Mouse (Mus musculus): ENCODE results near the gene Fsd1l. TPM values are rescaled to one million over a fixed set of nuclear protein-coding genes. Genes with fewer than 3 reads are reported as not detected.

Fsd1l gene
- total and polyA plus RNA-seq, 3 experiments, result not detected

DNA sequence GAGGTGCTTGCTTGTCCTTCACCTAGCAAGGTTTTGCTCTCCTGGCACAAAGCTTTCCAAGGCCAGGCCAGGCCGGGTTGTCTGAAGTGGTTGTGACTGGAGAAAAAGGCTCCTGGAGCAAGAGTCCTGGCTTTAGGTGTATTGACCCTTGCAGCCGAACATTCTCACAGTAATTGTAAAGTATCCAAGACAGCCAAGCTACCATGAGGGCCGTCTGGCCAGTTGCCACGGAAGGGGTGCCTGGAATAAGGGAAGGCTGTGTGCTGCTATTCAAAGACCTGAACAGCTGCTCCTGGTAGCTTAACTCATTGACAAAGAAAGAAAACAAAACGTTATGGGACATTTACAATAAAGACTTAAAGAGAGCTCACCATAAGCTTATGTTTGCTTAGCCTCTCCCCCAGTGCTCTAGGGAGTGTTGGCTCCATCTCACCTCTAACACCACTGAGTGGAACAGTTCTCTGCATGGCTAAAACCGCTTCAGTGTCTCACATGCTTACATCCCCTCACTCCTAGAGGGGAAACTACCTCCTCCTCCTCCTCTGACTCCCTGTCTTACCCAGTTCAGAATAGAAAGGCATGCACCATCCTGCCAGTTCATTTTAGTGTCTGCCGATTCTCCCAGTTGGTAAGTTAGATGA lies 6.1 kb downstream of the Fsd1l start:
- H3K36me3 ChIP-seq (ENCODE audit: control insufficient read depth in 1 of 2, insufficient read depth in 2 of 2, low read length in 2 of 2), result no peaks in the 10 kb centered on the region; a peak in 1 of 4 replicates
- TF ChIP-seq MXI1 (IDR thresholded peaks at IDR 0.05; ENCODE audit: low read depth, low read length) (no peak), MYB (IDR thresholded peaks at IDR 0.05; ENCODE audit: low read depth, low read length) (no peak), JUND (IDR thresholded peaks at IDR 0.05; ENCODE audit: low read depth, low read length) (no peak)
- H3K79me2 ChIP-seq (ENCODE audit: control insufficient read depth, insufficient read depth, low read length, poor library complexity), result no peaks in the 10 kb centered on the region
- H3K9ac ChIP-seq (ENCODE audit: control insufficient read depth, low read depth, low read length, poor library complexity, severe bottlenecking), result no peak overlapping the region
- H3K4me3 ChIP-seq (ENCODE audit: control insufficient read depth in 1 of 2, insufficient read depth in 1 of 2, low read depth in 2 of 2, low read length in 2 of 2), result no peak overlapping the region
- H3K27me3 ChIP-seq (ENCODE audit: control insufficient read depth in 1 of 2, insufficient read depth in 2 of 2, low read length in 2 of 2), result peaks cover 0 to 3% of the 10 kb centered on the region in 2 experiments; a peak in 2 of 4 replicates
- no peak for DNase-seq (ENCODE audit: low read depth, low spot score)
- no peak overlapping the region for H3K27ac ChIP-seq (ENCODE audit: control insufficient read depth, low read depth, low read length)
- H3K9me3 ChIP-seq (replicated peaks; ENCODE audit: insufficient read depth, low read length), result no peaks in the 10 kb centered on the region
- H3K4me1 ChIP-seq (ENCODE audit: control insufficient read depth in 1 of 2, insufficient read depth in 2 of 2, low read length in 2 of 2), result no peaks in the 10 kb centered on the region

DNA sequence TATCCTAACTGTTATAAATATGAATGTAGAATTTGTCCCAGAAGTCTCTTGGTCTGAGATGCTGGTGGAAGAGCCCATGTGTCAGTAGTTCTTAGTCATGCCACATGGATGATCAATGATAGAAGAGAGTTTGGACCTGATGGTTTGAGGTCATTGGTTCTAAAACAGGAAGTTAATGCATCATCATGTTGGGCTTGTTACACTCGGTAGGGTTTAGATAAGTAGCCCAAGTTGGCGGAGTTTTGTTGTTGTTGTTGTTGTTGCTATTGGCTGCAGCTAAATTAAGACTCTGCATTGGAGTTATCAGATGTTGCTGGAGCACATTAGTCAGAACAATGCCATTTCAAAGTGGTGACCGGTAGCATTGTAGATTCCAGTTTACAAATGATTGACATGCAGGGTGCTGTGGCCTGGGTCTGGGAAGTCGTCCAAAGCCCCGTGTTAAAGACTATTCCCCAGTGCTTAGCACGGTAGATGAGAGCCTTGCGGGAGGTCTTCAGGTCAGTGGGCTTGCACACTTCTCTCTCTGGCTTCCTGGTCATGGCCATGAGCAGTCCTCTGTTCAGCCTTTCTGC lies 7.4 kb downstream of the Fsd1l start:
- H3K36me3 ChIP-seq (ENCODE audit: control insufficient read depth in 1 of 2, insufficient read depth in 2 of 2, low read length in 2 of 2), result no peaks in the 10 kb centered on the region; a peak in 1 of 4 replicates

DNA sequence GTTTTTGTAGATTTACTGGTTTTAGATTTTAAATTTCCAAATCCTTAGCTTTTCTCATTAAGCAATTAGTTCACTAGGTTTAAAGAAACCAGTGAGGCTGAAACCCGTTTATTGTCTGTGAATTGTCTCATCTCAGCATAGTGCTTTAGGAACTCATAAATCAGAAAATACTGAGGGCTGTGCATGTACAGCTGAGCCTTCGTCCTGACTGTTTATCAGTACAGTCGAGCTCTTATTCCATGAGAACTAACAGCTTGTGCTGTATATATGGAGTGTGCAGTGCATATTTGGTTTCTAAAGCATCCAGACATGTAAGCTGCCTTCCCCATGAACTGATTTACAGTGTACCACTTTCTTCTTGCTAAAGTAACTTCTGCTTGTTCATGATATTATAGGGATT lies 26.8 kb downstream of the Fsd1l start:
- Histone ChIP-seq H3K27ac (ENCODE audit: control insufficient read depth, low read depth, low read length) (no peak overlapping the region), H3K79me2 (ENCODE audit: control insufficient read depth, insufficient read depth, low read length, poor library complexity) (no peaks in the 10 kb centered on the region), H3K36me3 (ENCODE audit: control insufficient read depth in 1 of 2, insufficient read depth in 2 of 2, low read length in 2 of 2) (no peaks in the 10 kb centered on the region), H3K4me1 (ENCODE audit: control insufficient read depth in 1 of 2, insufficient read depth in 2 of 2, low read length in 2 of 2) (no peaks in the 10 kb centered on the region), H3K9ac (ENCODE audit: control insufficient read depth, low read depth, low read length, poor library complexity, severe bottlenecking) (no peak overlapping the region), H3K27me3 (ENCODE audit: control insufficient read depth in 1 of 2, insufficient read depth in 2 of 2, low read length in 2 of 2) (peaks cover 7 to 13% of the 10 kb centered on the region in 2 experiments), H3K4me3 (ENCODE audit: control insufficient read depth in 1 of 2, insufficient read depth in 1 of 2, low read depth in 2 of 2, low read length in 2 of 2) (no peak overlapping the region), H3K9me3 (replicated peaks; ENCODE audit: insufficient read depth, low read length) (no peaks in the 10 kb centered on the region)
- no peak for DNase-seq (ENCODE audit: low read depth, low spot score)
- TF ChIP-seq ZNF384 (IDR thresholded peaks at IDR 0.05; ENCODE audit: low read depth, low read length) (no peak), UBTF (IDR thresholded peaks at IDR 0.05; ENCODE audit: borderline replicate concordance, insufficient read depth, low read depth, low read length) (no peak)

More for the DNA sequence above, 7.4 kb downstream of the Fsd1l start:
- TF ChIP-seq CHD1 (IDR thresholded peaks at IDR 0.05; ENCODE audit: low read depth, low read length) (no peak), POLR2AphosphoS2 (IDR thresholded peaks at IDR 0.05; ENCODE audit: low read length) (no peak), RCOR1 (IDR thresholded peaks at IDR 0.05; ENCODE audit: low read depth, low read length) (no peak), ZKSCAN1 (IDR thresholded peaks at IDR 0.05; ENCODE audit: low read depth, low read length) (no peak), CTCF (IDR thresholded peaks at IDR 0.05 in 2 of 3, conservative IDR thresholded peaks at IDR 0.05 in 1 of 3; ENCODE audit: control insufficient read depth in 1 of 3, insufficient read depth in 1 of 3, low read depth in 2 of 3, low read length in 3 of 3, poor library complexity in 1 of 3, severe bottlenecking in 1 of 3) (no peak)
- Histone ChIP-seq H3K79me2 (ENCODE audit: control insufficient read depth, insufficient read depth, low read length, poor library complexity) (no peaks in the 10 kb centered on the region), H3K27ac (ENCODE audit: control insufficient read depth, low read depth, low read length) (no peak overlapping the region), H3K4me1 (ENCODE audit: control insufficient read depth in 1 of 2, insufficient read depth in 2 of 2, low read length in 2 of 2) (no peaks in the 10 kb centered on the region), H3K4me3 (ENCODE audit: control insufficient read depth in 1 of 2, insufficient read depth in 1 of 2, low read depth in 2 of 2, low read length in 2 of 2) (no peak overlapping the region), H3K27me3 (ENCODE audit: control insufficient read depth in 1 of 2, insufficient read depth in 2 of 2, low read length in 2 of 2) (peaks cover 0 to 3% of the 10 kb centered on the region in 2 experiments; a peak in 3 of 4 replicates), H3K9ac (ENCODE audit: control insufficient read depth, low read depth, low read length, poor library complexity, severe bottlenecking) (no peak overlapping the region), H3K9me3 (replicated peaks; ENCODE audit: insufficient read depth, low read length) (no peaks in the 10 kb centered on the region)
- peak; percentile 24 for DNase-seq (ENCODE audit: low read depth, low spot score)

Measured in MEL (cell line).